Mouse (Mus musculus) C2C12 (cell line): ENCODE measurements around the gene Clip1. TPM values are rescaled to one million over a fixed set of nuclear protein-coding genes. Genes with fewer than 3 reads are reported as not detected.

ENCODE experiments used
- H3K27me3 ChIP-seq: one replicate; pipeline ENCODE4 v1.6.1; 2011; ENCODE audit not compliant: control insufficient read depth, insufficient read depth, insufficient read length
- H3K36me3 ChIP-seq: one replicate; pipeline ENCODE4 v1.6.1; 2011; ENCODE audit not compliant: control insufficient read depth, insufficient read depth
- H3K4me3 ChIP-seq: one replicate; pipeline ENCODE4 v1.5.1; 2011; ENCODE audit warnings: mild to moderate bottlenecking, control low read depth; ENCODE audit not compliant: poor library complexity, insufficient read depth, severe bottlenecking
- H3K79me2 ChIP-seq: one replicate; pipeline ENCODE4 v1.6.1; 2011; ENCODE audit not compliant: control insufficient read depth, insufficient read depth
- H3K79me3 ChIP-seq: one replicate; pipeline ENCODE4 v1.6.1; 2011; ENCODE audit warnings: low read depth, control low read depth
- H3ac ChIP-seq: one replicate; pipeline ENCODE3; 2011; ENCODE audit warnings: low read depth; ENCODE audit not compliant: control insufficient read depth, insufficient read length
- CEBPB ChIP-seq: IDR thresholded peaks from one replicate; pipeline ENCODE4 v1.6.1; 2011; ENCODE audit warnings: low read depth, mild to moderate bottlenecking, control low read depth, moderate library complexity
- CTCF ChIP-seq: IDR thresholded peaks from one replicate; pipeline ENCODE4 v1.5.1; 2011; ENCODE audit not compliant: control insufficient read depth, insufficient read depth, insufficient read length
- FOSL1 ChIP-seq: IDR thresholded peaks from one replicate; pipeline ENCODE4 v1.8.0; 2011; ENCODE audit warnings: mild to moderate bottlenecking, low read length; ENCODE audit not compliant: poor library complexity, insufficient read depth, severe bottlenecking
- MAX ChIP-seq: IDR thresholded peaks from one replicate; pipeline ENCODE4 v1.6.1; 2011; ENCODE audit warnings: mild to moderate bottlenecking, control low read depth
- MYOD1 ChIP-seq: IDR thresholded peaks from one replicate; pipeline ENCODE4 v1.6.1; 2011; ENCODE audit warnings: low read depth; ENCODE audit not compliant: control insufficient read depth, insufficient read length
- MYOG ChIP-seq: IDR thresholded peaks from one replicate; pipeline ENCODE4 v1.6.1; 2011; ENCODE audit not compliant: control insufficient read depth, insufficient read length; ENCODE audit errors: extremely low read depth
- USF1 ChIP-seq: IDR thresholded peaks from one replicate; pipeline ENCODE4 v1.6.1; 2011; ENCODE audit warnings: low read depth, mild to moderate bottlenecking, control low read depth, moderate library complexity
- polyA plus RNA-seq: library from polyadenylated mRNA; unstranded; fragments of >200 nt; fragmentation: generic; extraction: Trizol; gene quantifications from one replicate; pipeline ENCODE4 v1.2.1, GENCODE M21; 2012; ENCODE audit warnings: missing spikeins

The Clip1 gene
- polyA plus RNA-seq, 1 experiment, result 12.7 TPM

DNA sequence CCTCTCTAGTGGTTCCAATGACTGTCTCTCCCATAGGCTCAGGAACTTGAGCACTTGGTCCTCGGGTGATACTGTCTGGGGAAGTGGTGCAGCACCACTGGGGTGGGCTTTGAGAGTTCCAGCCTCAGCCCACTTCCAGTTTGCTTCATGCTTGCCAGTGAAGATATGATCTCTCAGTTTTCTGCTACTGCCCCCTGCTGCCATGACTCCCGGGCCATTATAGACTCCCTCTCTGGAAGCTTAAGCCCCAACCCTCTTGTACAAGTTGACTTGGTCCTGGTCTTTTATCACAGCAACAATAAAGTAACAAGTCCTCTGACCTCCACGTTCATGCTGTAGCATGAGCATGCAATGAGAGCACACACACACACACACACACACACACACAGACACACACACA is 5.3 kb downstream of the Clip1 start:
- no peaks in the 10 kb centered on the region for H3K36me3 ChIP-seq
- no peaks in the 10 kb centered on the region for H3K27me3 ChIP-seq
- TF ChIP-seq USF1, result no peak
- TF ChIP-seq CTCF, result no peak
- TF ChIP-seq CEBPB, result no peak
- TF ChIP-seq MAX, result no peak
- no peak for TF ChIP-seq MYOD1
- TF ChIP-seq MYOG, result no peak
- no peak for TF ChIP-seq FOSL1
- H3K79me3 ChIP-seq, result peaks cover 57% of the 10 kb centered on the region
- no peak overlapping the region for H3ac ChIP-seq
- H3K79me2 ChIP-seq, result peaks cover 86% of the 10 kb centered on the region
- no peak overlapping the region for H3K4me3 ChIP-seq

DNA sequence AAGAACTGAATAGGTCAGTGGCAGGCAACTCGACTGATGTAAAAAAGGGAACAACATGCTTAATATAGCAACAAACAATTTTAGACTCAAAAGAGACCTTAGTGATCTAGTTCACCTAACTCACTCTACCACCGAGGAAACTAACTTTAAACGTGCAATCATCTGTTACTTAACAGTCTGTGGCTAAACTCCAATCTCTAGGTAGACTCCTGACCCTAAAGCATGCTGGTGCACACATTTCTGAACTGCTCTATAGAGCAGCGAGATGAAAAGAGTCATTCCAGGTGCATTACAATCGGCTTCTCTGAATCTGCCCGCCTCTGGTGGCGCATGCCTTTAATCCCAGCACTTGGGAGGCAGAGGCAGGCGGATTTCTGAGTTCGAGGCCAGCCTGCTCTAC is 8.7 kb downstream of the Clip1 start:
- Histone ChIP-seq H3K4me3 (no peak overlapping the region), H3ac (no peak overlapping the region), H3K79me3 (peaks cover 54% of the 10 kb centered on the region), H3K27me3 (no peaks in the 10 kb centered on the region), H3K79me2 (peaks cover 96% of the 10 kb centered on the region), H3K36me3 (no peaks in the 10 kb centered on the region)
- TF ChIP-seq FOSL1, result no peak

- H3K27me3 ChIP-seq, result no peaks in the 10 kb centered on the region
- H3ac ChIP-seq, result no peak overlapping the region
- no peak for TF ChIP-seq FOSL1
- TF ChIP-seq MYOD1, result no peak
- TF ChIP-seq CTCF, result no peak
- no peak for TF ChIP-seq MYOG
- no peak for TF ChIP-seq USF1
- TF ChIP-seq CEBPB, result peak; percentile 89
- no peak for TF ChIP-seq MAX
- peaks cover 96% of the 10 kb centered on the region for H3K79me2 ChIP-seq
- peaks cover 51% of the 10 kb centered on the region for H3K79me3 ChIP-seq
- no peak overlapping the region for H3K4me3 ChIP-seq
- H3K36me3 ChIP-seq, result no peaks in the 10 kb centered on the region
Observed at GRCm38 (mm10) chr5:123675221-123675620, 9.2 kb downstream of the Clip1 start.

GRCm38 (mm10) chr5:123671473-123671820 is 13.0 kb downstream of the Clip1 start:
- H3K36me3 ChIP-seq, result no peaks in the 10 kb centered on the region
- H3ac ChIP-seq, result no peak overlapping the region
- H3K79me2 ChIP-seq, result peaks cover 99% of the 10 kb centered on the region
- no peaks in the 10 kb centered on the region for H3K27me3 ChIP-seq
- H3K79me3 ChIP-seq, result peaks cover 41% of the 10 kb centered on the region
- no peak overlapping the region for H3K4me3 ChIP-seq
- TF ChIP-seq MAX (no peak), CEBPB (no peak), CTCF (no peak), USF1 (no peak), FOSL1 (no peak), MYOD1 (no peak), MYOG (no peak)

GRCm38 (mm10) chr5:123670800-123671472 is 13.5 kb downstream of the Clip1 start:
- Histone ChIP-seq H3K79me2 (peaks cover 99% of the 10 kb centered on the region), H3ac (no peak overlapping the region), H3K27me3 (no peaks in the 10 kb centered on the region), H3K4me3 (no peak overlapping the region), H3K36me3 (no peaks in the 10 kb centered on the region), H3K79me3 (peaks cover 42% of the 10 kb centered on the region)
- no peak for TF ChIP-seq FOSL1
- no peak for TF ChIP-seq MYOD1
- no peak for TF ChIP-seq MYOG
- TF ChIP-seq CTCF, result no peak
- no peak for TF ChIP-seq MAX
- no peak for TF ChIP-seq USF1

- TF ChIP-seq USF1 (peak; percentile 18), CEBPB (no peak)
- Histone ChIP-seq H3K4me3 (no peak overlapping the region), H3K79me2 (peaks cover 99% of the 10 kb centered on the region), H3K36me3 (no peaks in the 10 kb centered on the region), H3K27me3 (no peaks in the 10 kb centered on the region), H3K79me3 (peaks cover 48% of the 10 kb centered on the region), H3ac (no peak overlapping the region)
Observed at GRCm38 (mm10) chr5:123669991-123670799, 14.2 kb downstream of the Clip1 start.
